ENCODE assay signal across 9 mouse cellular contexts in genomic region chr8:49035519-49035918, GRCm38 (mm10).
A peak's percentile ranks its signal among the peaks of the same experiment; 100 is the strongest.
DNase-seq lines count a peak whose midpoint lies in the region; ATAC-seq and TF ChIP-seq lines count a peak whose summit lies in the region.
"Had no signal": no experiment of that assay in that cellular context is flagged by ENCODE, and none has a peak within 500 bp of the region (broad histone marks: within the 10 kb centered on the region; RNA-seq: fewer than 3 reads in every experiment).

No protein-coding gene starts in this region.

- no peaks in the 10 kb centered on the region for H3K9me3 ChIP-seq in intestine, postnatal 0 days (ENCODE audit: control insufficient read depth)
- no peaks in the 10 kb centered on the region for H3K9me3 ChIP-seq in intestine, embryonic 15.5 days
- H3K9me3 ChIP-seq in forebrain, postnatal 0 days (ENCODE audit: low read length): no peaks in the 10 kb centered on the region
- H3K9me3 ChIP-seq: heart, embryonic 13.5 days had no signal

- no peak for ATAC-seq in intestine, postnatal 0 days
- ATAC-seq in intestine, embryonic 15.5 days: no peak
- ATAC-seq in forebrain, postnatal 0 days: no peak
- ATAC-seq in megakaryocyte progenitor cell, adult 5-6 weeks (replicated peaks; ENCODE audit: poor library complexity): no peak

- no peak overlapping the region for H3K9ac ChIP-seq in intestine, postnatal 0 days (ENCODE audit: low read depth, low read length)
- H3K9ac ChIP-seq in intestine, embryonic 15.5 days: no peak overlapping the region
- H3K9ac ChIP-seq in forebrain, postnatal 0 days: no peak overlapping the region
- H3K9ac ChIP-seq: heart, embryonic 13.5 days had no signal

- no peaks in the 10 kb centered on the region for H3K4me1 ChIP-seq in intestine, postnatal 0 days (replicated peaks; ENCODE audit: control insufficient read depth, insufficient read depth, low read length)
- no peaks in the 10 kb centered on the region for H3K4me1 ChIP-seq in intestine, embryonic 15.5 days (replicated peaks)
- no peaks in the 10 kb centered on the region for H3K4me1 ChIP-seq in forebrain, postnatal 0 days (ENCODE audit: insufficient read depth)
- H3K4me1 ChIP-seq: heart, embryonic 13.5 days had no signal

- DNase-seq in adrenal gland, adult 8-10 months: peak; percentile 3
- peak; percentile 52 for DNase-seq in forebrain, postnatal 0 days
- peak; percentile 23 for DNase-seq in layer of hippocampus, adult 9-11 months
- DNase-seq in retina, embryonic 14.5 days (ENCODE audit: low spot score): peak; percentile 73
- DNase-seq in thymus, postnatal 25 days: no peak

- H3K27ac ChIP-seq in intestine, postnatal 0 days (ENCODE audit: low read depth, low read length): no peak overlapping the region
- H3K27ac ChIP-seq in intestine, embryonic 15.5 days: no peak overlapping the region
- H3K27ac ChIP-seq in forebrain, postnatal 0 days (ENCODE audit: low read depth, low read length): no peak overlapping the region
- H3K27ac ChIP-seq: heart, embryonic 13.5 days had no signal

- no peak overlapping the region for H3K4me3 ChIP-seq in intestine, postnatal 0 days (ENCODE audit: low read depth, low read length)
- no peak overlapping the region for H3K4me3 ChIP-seq in intestine, embryonic 15.5 days (replicated peaks)
- H3K4me3 ChIP-seq in forebrain, postnatal 0 days (ENCODE audit: low read depth, low read length): no peak overlapping the region
- H3K4me3 ChIP-seq: heart, embryonic 13.5 days had no signal

- no peaks in the 10 kb centered on the region for H3K27me3 ChIP-seq in intestine, postnatal 0 days (replicated peaks; ENCODE audit: control insufficient read depth, insufficient read depth, low read length)
- H3K27me3 ChIP-seq in intestine, embryonic 15.5 days (replicated peaks): no peaks in the 10 kb centered on the region
- no peaks in the 10 kb centered on the region for H3K27me3 ChIP-seq in forebrain, postnatal 0 days (ENCODE audit: insufficient read depth, low read length)
- H3K27me3 ChIP-seq: heart, embryonic 13.5 days had no signal

- peak; percentile 71 for TF ChIP-seq CTCF in intestine, postnatal 0 days (IDR thresholded peaks at IDR 0.05; ENCODE audit: low read depth)
- TF ChIP-seq CTCF in forebrain, postnatal 0 days (IDR thresholded peaks at IDR 0.05; ENCODE audit: low read depth): peak; percentile 47

- H3K36me3 ChIP-seq in intestine, postnatal 0 days (ENCODE audit: control insufficient read depth, insufficient read depth): no peaks in the 10 kb centered on the region
- no peaks in the 10 kb centered on the region for H3K36me3 ChIP-seq in intestine, embryonic 15.5 days
- H3K36me3 ChIP-seq in forebrain, postnatal 0 days (ENCODE audit: insufficient read depth): no peaks in the 10 kb centered on the region
- H3K36me3 ChIP-seq: heart, embryonic 13.5 days had no signal

- WGBS in intestine, postnatal 0 days: 39% methylated on average over 8 of the region's 8 CpGs
- whole genome bisulfite sequencing in intestine, embryonic 15.5 days: 32% methylated on average over 8 of the region's 8 CpGs
- WGBS in forebrain, postnatal 0 days: 30% methylated on average over 8 of the region's 8 CpGs

- H3K4me2 ChIP-seq in intestine, postnatal 0 days (replicated peaks; ENCODE audit: low read depth): no peak overlapping the region
- no peak overlapping the region for H3K4me2 ChIP-seq in intestine, embryonic 15.5 days (replicated peaks)
- H3K4me2 ChIP-seq in forebrain, postnatal 0 days (ENCODE audit: low read depth): no peak overlapping the region
- H3K4me2 ChIP-seq: heart, embryonic 13.5 days had no signal
